Mouse (Mus musculus) G1E (cell line): ENCODE results near the gene 4632433K11Rik.
"Not testable (repeated sequence)": the region's sequence is repeated elsewhere in the genome, so short reads cannot be mapped to it uniquely, and the experiment has no call there.

ENCODE experiments used
- CTCF ChIP-seq: IDR thresholded peaks from 2 replicates; pipeline ENCODE4 v1.5.1; 2012; ENCODE audit warnings: low read depth, low read length, inconsistent platforms, mixed read lengths
- GATA1 ChIP-seq: IDR thresholded peaks from 2 replicates; pipeline ENCODE4 v1.6.1; 2012; ENCODE audit warnings: borderline replicate concordance, low read length, inconsistent platforms, mixed read lengths
- TAL1 ChIP-seq: conservative IDR thresholded peaks from 2 replicates; pipeline ENCODE4 v1.6.1; 2012; ENCODE audit warnings: low read depth, low read length, inconsistent platforms, mixed read lengths

- not testable (repeated sequence) for TF ChIP-seq CTCF, GATA1, TAL1
These were observed 31.0 kb upstream of the 4632433K11Rik start for GRCm38 (mm10) chr7:5002876-5003275.
